8 mouse cellular contexts compared by ENCODE assay signal in the genomic region with DNA sequence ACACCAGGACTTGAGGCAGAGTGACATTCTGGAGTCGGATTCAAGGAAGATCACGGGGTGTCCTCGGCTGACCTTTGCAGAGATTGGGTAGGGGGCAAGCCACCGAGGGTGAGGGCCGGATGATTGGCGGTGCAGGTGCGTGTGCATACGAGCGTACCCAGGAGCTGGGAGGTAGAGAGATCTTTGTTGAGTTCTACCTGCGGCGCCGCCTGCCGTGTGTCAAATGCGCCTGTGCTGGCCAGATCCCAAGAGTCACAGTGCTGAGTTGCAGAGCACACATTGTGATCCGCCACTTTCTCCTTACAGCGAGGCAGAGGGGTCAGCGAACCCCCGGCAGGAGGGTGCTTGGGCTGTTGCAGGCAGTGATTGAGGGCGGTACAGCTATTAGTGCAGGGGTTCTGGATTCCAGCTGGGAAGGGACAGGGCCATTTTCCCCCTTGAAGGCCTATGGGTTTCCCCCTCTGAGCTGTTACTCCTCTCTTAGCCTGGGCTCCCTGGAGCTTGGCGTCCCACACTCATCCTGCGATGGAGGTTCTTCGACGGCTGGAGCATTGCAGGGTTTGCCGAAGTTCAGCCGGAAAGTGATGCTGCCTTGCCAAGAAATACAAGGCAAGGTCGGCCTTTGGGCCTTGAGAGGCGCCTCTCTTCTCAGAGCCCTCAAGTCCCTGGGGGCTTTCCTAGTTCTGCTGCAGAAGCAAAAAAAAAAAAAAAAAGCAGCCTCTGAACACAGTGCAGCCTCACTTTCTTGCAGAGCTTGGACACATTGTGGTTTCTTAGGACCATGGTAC. TPM values are rescaled to one million over a fixed set of nuclear protein-coding genes. Genes with fewer than 3 reads are reported as not detected.
A peak's percentile ranks its signal among the peaks of the same experiment; 100 is the strongest.
DNase-seq lines count a peak whose midpoint lies in the region; ATAC-seq and TF ChIP-seq lines count a peak whose summit lies in the region.

No protein-coding gene starts in this region.

- H3K9me3 ChIP-seq in heart, embryonic 13.5 days: no peaks in the 10 kb centered on the region
- H3K9me3 ChIP-seq in kidney, postnatal 0 days (replicated peaks; ENCODE audit: low read length): no peaks in the 10 kb centered on the region
- no peaks in the 10 kb centered on the region for H3K9me3 ChIP-seq in stomach, embryonic 14.5 days (ENCODE audit: control insufficient read depth, low read depth, low read length)

- peaks cover 5% of the 10 kb centered on the region; the same call in 1 of the 2 replicates for H3K36me3 ChIP-seq in heart, embryonic 13.5 days
- no peaks in the 10 kb centered on the region for H3K36me3 ChIP-seq in kidney, postnatal 0 days (ENCODE audit: insufficient read depth, low read length)
- H3K36me3 ChIP-seq in stomach, embryonic 14.5 days (ENCODE audit: control insufficient read depth, insufficient read depth, low read length): no peaks in the 10 kb centered on the region

- peak; percentile 36; the same call in 1 of the 2 replicates for TF ChIP-seq CTCF in kidney, postnatal 0 days (IDR thresholded peaks at IDR 0.05; ENCODE audit: low read depth)

- peak overlapping the region; percentile 89 for H3K9ac ChIP-seq in heart, embryonic 13.5 days
- peak overlapping the region; percentile 74 for H3K9ac ChIP-seq in kidney, postnatal 0 days (ENCODE audit: low read depth, low read length)
- H3K9ac ChIP-seq in stomach, embryonic 14.5 days (replicated peaks; ENCODE audit: low read depth, low read length): peak overlapping the region; percentile 69

- H3K27ac ChIP-seq in heart, embryonic 13.5 days (replicated peaks): peak overlapping the region; percentile 82
- H3K27ac ChIP-seq in kidney, postnatal 0 days: peak overlapping the region; percentile 94
- peak overlapping the region; percentile 82 for H3K27ac ChIP-seq in stomach, embryonic 14.5 days (ENCODE audit: low read length)

- 4% methylated on average over 27 of the region's 27 CpGs for WGBS in heart, embryonic 13.5 days
- 2% methylated on average over 27 of the region's 27 CpGs for WGBS in kidney, postnatal 0 days
- WGBS in stomach, embryonic 14.5 days: 4% methylated on average over 27 of the region's 27 CpGs

- H3K4me1 ChIP-seq in heart, embryonic 13.5 days: peaks cover 21% of the 10 kb centered on the region
- H3K4me1 ChIP-seq in kidney, postnatal 0 days (replicated peaks; ENCODE audit: insufficient read depth, low read length): peaks cover 16% of the 10 kb centered on the region
- 0 out of 2 replicates have a peak, but pooled peaks cover 24% of the 10 kb centered on the region for H3K4me1 ChIP-seq in stomach, embryonic 14.5 days (ENCODE audit: control insufficient read depth, insufficient read depth, low read length)

- 0 out of 2 replicates have a peak, but pooled peaks have one; percentile 12 for ATAC-seq in heart, embryonic 13.5 days (ENCODE audit: extremely low read depth, insufficient number of reproducible peaks, low FRiP score, low TSS enrichment)
- peak; percentile 57 for ATAC-seq in kidney, postnatal 0 days (replicated peaks; ENCODE audit: low FRiP score, low read depth)
- peak; percentile 30 for ATAC-seq in stomach, embryonic 14.5 days (ENCODE audit: insufficient number of reproducible peaks, insufficient read depth, low FRiP score, low read depth)

- peak overlapping the region; percentile 86 for H3K4me3 ChIP-seq in heart, embryonic 13.5 days
- H3K4me3 ChIP-seq in kidney, postnatal 0 days (replicated peaks; ENCODE audit: low read depth, low read length): peak overlapping the region; percentile 81
- peak overlapping the region; percentile 61 for H3K4me3 ChIP-seq in stomach, embryonic 14.5 days (ENCODE audit: low read depth, low read length)

- DNase-seq in 3134 (ENCODE audit: extremely low read depth, insufficient read length, low spot score) (peak; percentile 62), NIH3T3 (ENCODE audit: low read depth) (peak; percentile 83)
- DNase-seq in embryo, embryonic 10.5 days (ENCODE audit: low spot score): peak; percentile 40
- DNase-seq in kidney, postnatal 0 days (ENCODE audit: low spot score): peak; percentile 74
- DNase-seq in lung, postnatal 14 days: peak; percentile 63
- DNase-seq in spleen, postnatal 10 days (ENCODE audit: low spot score in 2 of 2): no peak

- peak overlapping the region; percentile 81 for H3K4me2 ChIP-seq in heart, embryonic 13.5 days
- peak overlapping the region; percentile 93 for H3K4me2 ChIP-seq in kidney, postnatal 0 days (ENCODE audit: low read length)
- peak overlapping the region; percentile 88 for H3K4me2 ChIP-seq in stomach, embryonic 14.5 days (replicated peaks; ENCODE audit: low read depth, low read length)

- no peaks in the 10 kb centered on the region for H3K27me3 ChIP-seq in heart, embryonic 13.5 days (replicated peaks)
- H3K27me3 ChIP-seq in kidney, postnatal 0 days (ENCODE audit: insufficient read depth, low read length): no peaks in the 10 kb centered on the region
- no peaks in the 10 kb centered on the region for H3K27me3 ChIP-seq in stomach, embryonic 14.5 days (ENCODE audit: control insufficient read depth, insufficient read depth, low read length)

RNA-seq across cellular contexts. Expression of gene Rin2, which starts 0.9 kb away (rescaled TPM):
- polyA plus RNA-seq in heart, embryonic 13.5 days (2015; fragmentation: Nextera tagmentation; extraction: Ambion mirVana): 15.3 and 15.6 TPM in 2 replicates
- polyA plus RNA-seq in kidney, postnatal 0 days (2015; fragmentation: Nextera tagmentation; extraction: Ambion mirVana): 23.8 and 24.0 TPM in 2 replicates
- 38.0 and 42.2 TPM in 2 replicates for polyA plus RNA-seq in stomach, embryonic 14.5 days (2014; fragmentation: Nextera tagmentation; extraction: Ambion mirVana)

Comparison
In these comparisons a context has a peak if more than half of its experiments do, and no peak if none do; other contexts are left out.
1. DNase-seq: peak in 3134 (single experiment), NIH3T3 (single experiment), embryo, embryonic 10.5 days (single experiment), kidney, postnatal 0 days (single experiment) and lung, postnatal 14 days (single experiment); none in spleen, postnatal 10 days (0 of 2).
2. Peak in every context shown above with its lines, with median percentiles within 50 percentile points of each other: ATAC-seq, H3K27ac ChIP-seq, H3K4me2 ChIP-seq, H3K4me3 ChIP-seq and H3K9ac ChIP-seq.